Mouse (Mus musculus) ES-Bruce4 (cell line): ENCODE measurements around the gene Gtsf1. TPM values are rescaled to one million over a fixed set of nuclear protein-coding genes. Genes with fewer than 3 reads are reported as not detected.

Experiments
- H3K27ac ChIP-seq: 2 replicates; pipeline ENCODE4 v1.5.1; 2012; ENCODE audit warnings: low read length, inconsistent platforms; ENCODE audit not compliant: insufficient read depth
- H3K27me3 ChIP-seq: 2 replicates; pipeline ENCODE4 v1.6.1; 2012; ENCODE audit warnings: mild to moderate bottlenecking, low read length, inconsistent platforms; ENCODE audit not compliant: control insufficient read depth, poor library complexity, insufficient read depth, severe bottlenecking
- H3K36me3 ChIP-seq: 2 replicates; pipeline ENCODE4 v1.6.1; 2012; ENCODE audit warnings: inconsistent platforms, mild to moderate bottlenecking, low read length, moderate library complexity; ENCODE audit not compliant: control insufficient read depth, poor library complexity, insufficient read depth, severe bottlenecking
- H3K4me1 ChIP-seq: one replicate; pipeline ENCODE4 v1.8.1; 2011; ENCODE audit warnings: low read length; ENCODE audit not compliant: control insufficient read depth, insufficient read depth
- H3K4me3 ChIP-seq: 2 replicates; pipeline ENCODE4 v1.5.1; 2011; ENCODE audit warnings: low read depth, mild to moderate bottlenecking, low read length
- H3K9ac ChIP-seq: 2 replicates; pipeline ENCODE4 v1.6.1; 2012; ENCODE audit warnings: low read depth, mild to moderate bottlenecking, inconsistent platforms; ENCODE audit not compliant: poor library complexity, severe bottlenecking
- H3K9me3 ChIP-seq: replicated peaks from 2 replicates; pipeline ENCODE4 v1.6.1; 2012; ENCODE audit warnings: mild to moderate bottlenecking, low read length, inconsistent platforms; ENCODE audit not compliant: control insufficient read depth, poor library complexity, insufficient read depth, severe bottlenecking
- CTCF ChIP-seq: IDR thresholded peaks from one replicate; pipeline ENCODE4 v1.8.1; 2011; ENCODE audit warnings: low read depth, low read length
- EP300 ChIP-seq: IDR thresholded peaks from 2 replicates; pipeline ENCODE4 v1.6.1; 2011; ENCODE audit warnings: low read depth, low read length; ENCODE audit not compliant: insufficient read depth
- POLR2A ChIP-seq: IDR thresholded peaks from one replicate; pipeline ENCODE4 v1.8.1; 2011; ENCODE audit warnings: low read length; ENCODE audit not compliant: insufficient read depth
- polyA plus RNA-seq: library from polyadenylated mRNA; stranded (reverse); fragments of >200 nt; gene quantifications from 2 replicates; pipeline ENCODE4 v1.2.4, GENCODE M21; 2011; ENCODE audit warnings: low read depth; ENCODE audit not compliant: missing spikeins, insufficient read depth, insufficient read length

Gene Gtsf1
- 0.88 TPM in 1 of 2 replicates, not detected in the other for polyA plus RNA-seq

GRCm38 (mm10) chr15:103430241-103430640, at the start of gene Gtsf1:
Gtsf1 (minus strand) TSS chr15:103430470.
- H3K9me3 ChIP-seq, result no peaks in the 10 kb centered on the region
- no peak within 1 kb of the TSS for H3K9ac ChIP-seq
- no peaks in the 10 kb centered on the region for H3K36me3 ChIP-seq
- no peak for TF ChIP-seq CTCF
- TF ChIP-seq EP300, result no peak
- no peak for TF ChIP-seq POLR2A
- H3K27ac ChIP-seq, result no peak within 1 kb of the TSS
- no peaks in the 10 kb centered on the region; the same call in 1 of the 2 replicates for H3K27me3 ChIP-seq
- no peak within 1 kb of the TSS for H3K4me3 ChIP-seq
- no peaks in the 10 kb centered on the region for H3K4me1 ChIP-seq

- TF ChIP-seq POLR2A (no peak), CTCF (no peak), EP300 (no peak)
- Histone ChIP-seq H3K27ac (no peak overlapping the region), H3K9ac (no peak overlapping the region), H3K36me3 (no peaks in the 10 kb centered on the region), H3K4me3 (no peak overlapping the region), H3K27me3 (no peaks in the 10 kb centered on the region; the same call in 1 of the 2 replicates), H3K9me3 (no peaks in the 10 kb centered on the region), H3K4me1 (no peaks in the 10 kb centered on the region)
Measured at GRCm38 (mm10) chr15:103479080-103479606, 48.9 kb upstream of the Gtsf1 start.

- Histone ChIP-seq H3K4me3 (no peak overlapping the region), H3K27me3 (no peaks in the 10 kb centered on the region), H3K9me3 (no peaks in the 10 kb centered on the region), H3K27ac (no peak overlapping the region), H3K9ac (no peak overlapping the region), H3K4me1 (no peaks in the 10 kb centered on the region), H3K36me3 (no peaks in the 10 kb centered on the region)
- TF ChIP-seq EP300, result no peak
- TF ChIP-seq CTCF, result no peak
- no peak for TF ChIP-seq POLR2A
Measured at GRCm38 (mm10) chr15:103473769-103474168, 43.5 kb upstream of the Gtsf1 start.

GRCm38 (mm10) chr15:103473182-103473581, 42.9 kb upstream of the Gtsf1 start:
- H3K4me3 ChIP-seq, result no peak overlapping the region
- no peak overlapping the region for H3K27ac ChIP-seq
- no peak overlapping the region for H3K9ac ChIP-seq
- H3K4me1 ChIP-seq, result no peaks in the 10 kb centered on the region
- TF ChIP-seq POLR2A, result no peak
- TF ChIP-seq CTCF, result no peak
- TF ChIP-seq EP300, result no peak
- no peaks in the 10 kb centered on the region for H3K36me3 ChIP-seq
- no peaks in the 10 kb centered on the region for H3K9me3 ChIP-seq
- H3K27me3 ChIP-seq, result no peaks in the 10 kb centered on the region

GRCm38 (mm10) chr15:103472265-103472664, 42.0 kb upstream of the Gtsf1 start:
- Histone ChIP-seq H3K27me3 (no peaks in the 10 kb centered on the region), H3K9me3 (no peaks in the 10 kb centered on the region), H3K27ac (no peak overlapping the region), H3K9ac (no peak overlapping the region), H3K4me1 (no peaks in the 10 kb centered on the region), H3K4me3 (no peak overlapping the region), H3K36me3 (no peaks in the 10 kb centered on the region)
- TF ChIP-seq EP300, result no peak
- no peak for TF ChIP-seq CTCF
- no peak for TF ChIP-seq POLR2A

- Histone ChIP-seq H3K4me3 (no peak overlapping the region), H3K4me1 (no peaks in the 10 kb centered on the region), H3K9ac (no peak overlapping the region), H3K27me3 (no peaks in the 10 kb centered on the region), H3K9me3 (no peaks in the 10 kb centered on the region), H3K36me3 (no peaks in the 10 kb centered on the region), H3K27ac (no peak overlapping the region)
- TF ChIP-seq CTCF (no peak), EP300 (no peak), POLR2A (no peak)
Measured at GRCm38 (mm10) chr15:103471488-103472194, 41.4 kb upstream of the Gtsf1 start.
